Mouse (Mus musculus) lung, adult 2 months (tissue): ENCODE results near the gene Ntn1.

ENCODE experiments used
- CTCF ChIP-seq: fragments of 200-500 bp; IDR thresholded peaks from 2 replicates; pipeline ENCODE4 v1.5.1; 2011; ENCODE audit warnings: mild to moderate bottlenecking, low read length, control low read depth; ENCODE audit not compliant: insufficient read depth
- POLR2A ChIP-seq: fragments of 200-500 bp; IDR thresholded peaks from 2 replicates; pipeline ENCODE4 v1.6.1; 2011; ENCODE audit warnings: low read depth, mild to moderate bottlenecking, control low read depth, low read length, borderline replicate concordance; ENCODE audit errors: extremely low read depth

- TF ChIP-seq POLR2A (no peak), CTCF (no peak)
Observed at GRCm38 (mm10) chr11:68264276-68264675, 136.3 kb downstream of the Ntn1 start.
